Mouse (Mus musculus): ENCODE measurements around the gene Pof1b. TPM values are rescaled to one million over a fixed set of nuclear protein-coding genes. Genes with fewer than 3 reads are reported as not detected.

The Pof1b gene
- total and polyA plus RNA-seq, 3 experiments, result 0.27 to 0.75 (median 0.34) TPM

DNA sequence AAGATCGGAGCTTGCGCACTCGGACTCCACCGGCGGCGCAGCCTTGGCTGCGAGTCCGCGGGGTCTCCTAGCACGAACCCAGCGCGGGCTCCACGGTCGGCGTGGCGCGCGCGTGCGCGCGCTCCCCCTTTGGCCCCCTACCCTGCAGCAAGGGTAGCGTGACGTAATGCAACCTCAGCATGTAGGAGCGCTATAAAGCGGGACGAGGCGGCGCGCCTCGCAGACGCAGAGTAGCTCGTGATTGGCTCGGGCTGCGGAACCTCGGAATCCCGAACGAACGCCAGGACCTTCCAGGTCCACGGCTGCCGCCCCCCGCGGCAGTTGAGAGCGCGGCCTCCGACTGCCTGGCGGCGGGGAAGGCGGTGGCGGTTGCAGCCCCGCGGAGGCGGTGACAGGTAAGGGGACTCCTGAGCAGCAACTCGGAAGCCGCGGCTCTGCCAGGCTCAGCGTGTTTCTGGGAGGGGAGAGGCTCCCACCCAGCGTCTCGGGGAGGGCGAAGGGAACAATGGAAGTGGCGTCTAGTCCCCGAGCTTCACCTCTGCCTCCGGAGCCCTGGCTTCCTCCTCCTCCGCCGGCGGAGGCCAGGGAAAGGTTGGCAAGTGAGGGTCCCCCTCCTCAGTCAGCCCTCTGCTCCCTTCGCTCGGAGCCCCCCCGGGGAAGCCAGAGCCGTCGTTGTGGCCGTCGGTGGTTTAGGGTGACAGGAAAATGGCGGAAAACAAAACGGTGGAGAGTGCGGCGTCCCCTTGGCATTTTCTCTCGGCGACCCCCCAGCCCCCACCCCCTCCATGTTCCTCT, 97.7 kb downstream of the Pof1b start, which contains the start of gene Zfp711:
TSS of gene Zfp711 (plus strand) at position 16 of the 795 bp plus-strand sequence.
- DNase-seq (ENCODE audit: extremely low read depth), result no peak
- Histone ChIP-seq H3K9ac (ENCODE audit: insufficient read depth, low read depth) (no peak within 1 kb of the TSS), H3K4me3 (replicated peaks in 1 of 3; ENCODE audit: low read depth in 2 of 3, low read length in 2 of 3, poor library complexity in 1 of 3) (no peak within 1 kb of the TSS), H3K4me1 (ENCODE audit: control insufficient read depth in 1 of 2, insufficient read depth in 2 of 2) (no peaks in the 10 kb centered on the region), H3K79me2 (replicated peaks; ENCODE audit: control insufficient read depth, extremely low read depth, insufficient read depth, poor library complexity, severe bottlenecking) (no peaks in the 10 kb centered on the region), H3K9me3 (replicated peaks; ENCODE audit: low read length) (peaks cover 4% of the 10 kb centered on the region), H3K27me3 (replicated peaks) (no peaks in the 10 kb centered on the region), H3K4me2 (ENCODE audit: insufficient read depth, low read depth, poor library complexity, severe bottlenecking) (no peak within 1 kb of the TSS), H3K27ac (ENCODE audit: insufficient read depth, low read depth) (no peak within 1 kb of the TSS), H3K36me3 (replicated peaks in 1 of 2; ENCODE audit: control insufficient read depth in 1 of 2, insufficient read depth in 1 of 2, low read length in 1 of 2) (no peaks in the 10 kb centered on the region)
- dilution Hi-C loops (cut with MboI; ENCODE audit: extremely low pct_ligation_motif_present, extremely low pct_unique_long_range_greater_than_20kb, low sequenced_read_pairs) (no loop called here), in situ Hi-C loops (cut with MboI; ENCODE audit: low pct_ligation_motif_present, low pct_unique_long_range_greater_than_20kb, low sequenced_read_pairs) (no loop called here)
- no peak for TF ChIP-seq ZNF384 (IDR thresholded peaks at IDR 0.05; ENCODE audit: low read depth, low read length)
- TF ChIP-seq SIN3A (IDR thresholded peaks at IDR 0.05; ENCODE audit: low read length), result no peak
- TF ChIP-seq MAX (IDR thresholded peaks at IDR 0.05; ENCODE audit: low read length), result no peak
- no peak for TF ChIP-seq CHD2 (IDR thresholded peaks at IDR 0.05; ENCODE audit: low read length)
- no peak for TF ChIP-seq EP300 (IDR thresholded peaks at IDR 0.05; ENCODE audit: low read length)
- no peak for TF ChIP-seq BHLHE40 (IDR thresholded peaks at IDR 0.05; ENCODE audit: low read depth, low read length)
- TF ChIP-seq ZMIZ1 (IDR thresholded peaks at IDR 0.05; ENCODE audit: low read depth, low read length), result no peak
- TF ChIP-seq NELFE (IDR thresholded peaks at IDR 0.05; ENCODE audit: low read depth, low read length), result no peak
- no peak for TF ChIP-seq USF2 (conservative IDR thresholded peaks at IDR 0.05; ENCODE audit: low read depth, low read length)
- TF ChIP-seq SMC3 (IDR thresholded peaks at IDR 0.05; ENCODE audit: low read depth, low read length), result no peak
- no peak for TF ChIP-seq USF1 (IDR thresholded peaks at IDR 0.05; ENCODE audit: low read depth, low read length)
- TF ChIP-seq PAX5 (IDR thresholded peaks at IDR 0.05; ENCODE audit: low read length), result no peak
- TF ChIP-seq ZKSCAN1 (IDR thresholded peaks at IDR 0.05; ENCODE audit: borderline replicate concordance, low read depth, low read length), result no peak
- TF ChIP-seq TBP (conservative IDR thresholded peaks at IDR 0.05; ENCODE audit: low read depth, low read length), result no peak
- no peak for TF ChIP-seq RAD21 (IDR thresholded peaks at IDR 0.05; ENCODE audit: low read depth, low read length)
- TF ChIP-seq MAZ (IDR thresholded peaks at IDR 0.05; ENCODE audit: low read depth, low read length), result no peak
- TF ChIP-seq E2F4 (IDR thresholded peaks at IDR 0.05; ENCODE audit: insufficient replicate concordance, low read depth, low read length), result no peak

Other genes starting within 250 kb of the Pof1b start
- gene 2010106E10Rik, start 203.4 kb downstream of the Pof1b start, total RNA-seq (2012; rRNA removed), result not detected in 2 replicates
- gene 2010106E10Rik, start 203.4 kb downstream of the Pof1b start, total RNA-seq (2014; rRNA removed), result not detected in 2 replicates
- gene 2010106E10Rik, start 203.4 kb downstream of the Pof1b start, polyA plus RNA-seq (2012; ENCODE audit: insufficient read length, low read depth), result not detected in 2 replicates
- not detected in 2 replicates for gene Zfp711, start 98.1 kb downstream of the Pof1b start, total RNA-seq (2012; rRNA removed)
- gene Zfp711, start 98.1 kb downstream of the Pof1b start, total RNA-seq (2014; rRNA removed), result not detected in 2 replicates
- not detected in 2 replicates for gene Zfp711, start 98.1 kb downstream of the Pof1b start, polyA plus RNA-seq (2012; ENCODE audit: insufficient read length, low read depth)